Mouse (Mus musculus) lung, postnatal 0 days (tissue): ENCODE data around the gene Nrxn2.

Experiments
- CTCF ChIP-seq: IDR thresholded peaks from 2 replicates; pipeline ENCODE4 v1.5.1; 2016; ENCODE audit warnings: antibody characterized with exemption, mild to moderate bottlenecking
- EP300 ChIP-seq: IDR thresholded peaks from 2 replicates; pipeline ENCODE4 v1.6.1; 2016; ENCODE audit warnings: antibody characterized with exemption, mild to moderate bottlenecking, control low read depth

DNA sequence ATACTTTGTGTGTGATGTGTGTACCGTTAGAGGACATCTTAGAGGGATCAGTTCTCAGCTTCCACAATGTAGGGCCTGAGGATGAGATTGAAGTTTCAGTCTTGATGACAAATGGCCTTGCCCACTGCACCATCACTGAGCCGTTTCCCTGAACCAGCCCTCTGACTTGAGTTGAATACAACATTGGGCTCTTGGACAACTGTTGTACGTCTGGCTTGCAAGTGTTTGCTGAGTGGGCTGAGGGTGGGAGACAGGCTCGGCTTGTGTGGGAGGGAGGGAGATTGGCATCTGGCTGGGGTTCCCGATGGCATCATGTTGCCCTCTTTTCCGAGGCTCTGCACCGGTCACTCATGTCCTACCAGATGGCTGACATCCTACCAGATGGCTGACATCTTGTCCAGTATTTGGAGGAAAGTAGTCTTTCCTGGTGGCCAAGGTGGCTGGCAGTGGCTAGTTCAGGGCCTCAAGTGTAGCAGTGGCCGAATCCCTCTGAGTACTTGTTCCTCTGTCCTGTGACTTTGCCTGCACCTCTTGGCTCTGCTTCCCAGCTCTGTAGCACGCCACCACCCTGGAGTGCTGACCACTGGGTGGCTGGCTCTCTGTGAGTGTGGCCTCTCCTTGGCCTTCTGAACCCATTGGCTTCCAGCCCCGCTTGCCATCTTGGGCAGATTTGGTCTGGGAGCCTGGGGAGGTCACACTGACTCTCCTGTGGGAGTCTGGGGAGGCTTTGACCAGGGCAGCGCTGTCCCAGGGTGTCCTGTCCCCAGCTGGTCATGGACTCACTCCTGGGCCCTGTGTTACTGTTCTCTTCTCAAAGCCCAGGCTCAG, 115.0 kb downstream of the Nrxn2 start:
- TF ChIP-seq CTCF (no peak), EP300 (no peak)
